Mouse (Mus musculus) small intestine, adult 2 months (tissue): ENCODE results near the gene Car4.

Experiments used
- CTCF ChIP-seq: fragments of 200-500 bp; IDR thresholded peaks from 2 replicates; pipeline ENCODE4 v1.5.1; 2012; ENCODE audit warnings: low read depth, mild to moderate bottlenecking, control low read depth, inconsistent platforms, low read length, moderate library complexity, mixed read lengths; ENCODE audit not compliant: insufficient replicate concordance, insufficient read length; ENCODE audit errors: extremely low read depth
- POLR2A ChIP-seq: fragments of 200-500 bp; IDR thresholded peaks from 2 replicates; pipeline ENCODE4 v1.6.1; 2012; ENCODE audit warnings: low read depth, mild to moderate bottlenecking, control low read depth, inconsistent platforms, low read length, moderate library complexity

DNA sequence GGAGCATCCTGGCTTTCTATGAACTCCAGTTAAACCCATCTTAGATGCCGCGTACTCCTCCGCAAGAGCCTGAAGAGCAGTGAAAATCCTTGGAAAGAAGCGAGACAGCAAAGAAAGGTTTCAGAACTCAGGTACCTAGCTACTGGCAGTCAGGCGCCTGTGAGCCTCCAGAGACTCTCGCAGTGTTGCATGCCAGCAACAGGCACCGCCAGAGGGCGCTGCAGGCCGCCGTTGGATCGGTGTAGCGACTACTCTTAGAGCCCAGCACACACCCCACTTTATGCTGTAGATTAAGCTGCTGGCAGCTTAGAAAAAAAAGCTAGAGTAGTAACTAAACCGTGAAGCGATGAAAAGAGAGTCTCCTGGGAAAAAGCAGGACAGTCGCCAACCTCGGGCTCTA, 39.2 kb upstream of the Car4 start:
- peak; percentile 98 for TF ChIP-seq CTCF
- no peak for TF ChIP-seq POLR2A
